16 mouse cellular contexts compared by ENCODE assay signal in the genomic region with DNA sequence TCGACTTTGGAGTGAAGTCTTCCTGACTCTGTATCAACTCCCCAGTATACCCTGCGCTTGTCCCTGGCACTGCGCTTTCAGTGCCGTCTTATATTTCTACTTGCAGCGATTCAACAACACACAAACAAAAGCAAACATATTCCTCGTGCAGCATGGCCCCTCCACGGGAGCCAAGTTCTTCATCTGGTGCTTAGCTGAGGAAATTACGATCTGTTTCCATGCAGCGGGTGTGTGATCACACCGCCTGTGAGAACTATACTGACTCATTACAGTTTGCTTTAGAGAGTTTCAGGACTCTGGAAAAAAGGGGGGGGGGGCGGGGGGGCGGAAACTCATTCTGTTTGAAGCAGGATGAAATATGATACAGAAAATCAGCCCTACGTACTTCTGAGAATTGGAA. TPM values are rescaled to one million over a fixed set of nuclear protein-coding genes. Genes with fewer than 3 reads are reported as not detected.
DNase-seq lines count a peak whose midpoint lies in the region; ATAC-seq and TF ChIP-seq lines count a peak whose summit lies in the region.
"Had no signal": no experiment of that assay in that cellular context is flagged by ENCODE, and none has a peak within 500 bp of the region (broad histone marks: within the 10 kb centered on the region; RNA-seq: fewer than 3 reads in every experiment).

No protein-coding gene starts in this region.

- H3K36me3 ChIP-seq in limb, embryonic 14.5 days (ENCODE audit: control insufficient read depth, insufficient read depth, low read length), result no peaks in the 10 kb centered on the region
- H3K36me3 ChIP-seq in hindbrain, embryonic 16.5 days (ENCODE audit: control insufficient read depth, insufficient read depth, low read length), result no peaks in the 10 kb centered on the region
- H3K36me3 ChIP-seq: hindbrain, embryonic 10.5 days; liver, embryonic 15.5 days had no signal

- peak overlapping the region; percentile 35 for H3K4me3 ChIP-seq in gastrocnemius, adult 2 months
- H3K4me3 ChIP-seq in limb, embryonic 14.5 days (replicated peaks; ENCODE audit: low read length), result no peak overlapping the region
- H3K4me3 ChIP-seq in hindbrain, embryonic 16.5 days (ENCODE audit: low read length), result no peak overlapping the region
- H3K4me3 ChIP-seq: hindbrain, embryonic 10.5 days; liver, embryonic 15.5 days had no signal

- no peak overlapping the region for H3K27ac ChIP-seq in gastrocnemius, adult 2 months
- H3K27ac ChIP-seq in limb, embryonic 14.5 days (replicated peaks; ENCODE audit: low read depth, low read length), result no peak overlapping the region
- no peak overlapping the region for H3K27ac ChIP-seq in hindbrain, embryonic 16.5 days (ENCODE audit: low read depth, low read length)
- H3K27ac ChIP-seq: hindbrain, embryonic 10.5 days; liver, embryonic 15.5 days had no signal

- H3K4me2 ChIP-seq in limb, embryonic 14.5 days (replicated peaks; ENCODE audit: low read depth, low read length, severe bottlenecking), result peak overlapping the region; percentile 9
- H3K4me2 ChIP-seq in hindbrain, embryonic 16.5 days (ENCODE audit: low read length), result no peak overlapping the region
- H3K4me2 ChIP-seq: liver, embryonic 15.5 days had no signal

- no peaks in the 10 kb centered on the region for H3K27me3 ChIP-seq in limb, embryonic 14.5 days (ENCODE audit: control insufficient read depth, insufficient read depth, low read length)
- no peaks in the 10 kb centered on the region for H3K27me3 ChIP-seq in hindbrain, embryonic 16.5 days (replicated peaks; ENCODE audit: control insufficient read depth, insufficient read depth, low read length)
- H3K27me3 ChIP-seq: liver, embryonic 15.5 days had no signal

- peaks cover 8% of the 10 kb centered on the region; the same call in 1 of the 2 replicates for H3K4me1 ChIP-seq in limb, embryonic 14.5 days (ENCODE audit: control insufficient read depth, insufficient read depth, low read length)
- no peaks in the 10 kb centered on the region for H3K4me1 ChIP-seq in hindbrain, embryonic 16.5 days (ENCODE audit: control insufficient read depth, insufficient read depth, low read depth, low read length)
- H3K4me1 ChIP-seq: hindbrain, embryonic 10.5 days; liver, embryonic 15.5 days had no signal

- intact Hi-C loops in gastrocnemius, adult 2 months (cut with DNase I), result no loop called here

- TF ChIP-seq CTCF in gastrocnemius, adult 2 months (IDR thresholded peaks at IDR 0.05), result no peak

- WGBS in limb, embryonic 14.5 days, result 45% methylated on average over 13 of the region's 13 CpGs
- WGBS in hindbrain, embryonic 16.5 days, result 79% methylated on average over 13 of the region's 13 CpGs

- no peaks in the 10 kb centered on the region for H3K9me3 ChIP-seq in limb, embryonic 14.5 days (ENCODE audit: control insufficient read depth, low read length)
- no peaks in the 10 kb centered on the region for H3K9me3 ChIP-seq in hindbrain, embryonic 16.5 days (ENCODE audit: control insufficient read depth, low read length)
- H3K9me3 ChIP-seq: hindbrain, embryonic 10.5 days; liver, embryonic 15.5 days had no signal

- peak; percentile 30; the same call in 1 of the 2 replicates for ATAC-seq in limb, embryonic 14.5 days (ENCODE audit: low FRiP score, low read depth)
- no peak for ATAC-seq in hindbrain, embryonic 16.5 days
- ATAC-seq: intestine, postnatal 0 days had no signal

- no peak overlapping the region for H3K9ac ChIP-seq in limb, embryonic 14.5 days (ENCODE audit: low read depth, low read length, severe bottlenecking)
- no peak overlapping the region for H3K9ac ChIP-seq in hindbrain, embryonic 16.5 days (ENCODE audit: low read depth, low read length)
- H3K9ac ChIP-seq: liver, embryonic 15.5 days had no signal

- TF ChIP-seq POLR2A in limb, embryonic 14.5 days (IDR thresholded peaks at IDR 0.05; ENCODE audit: borderline replicate concordance, extremely low read depth, insufficient read depth, insufficient read length), result no peak

- no peak for DNase-seq in gastrocnemius, adult 2 months
- DNase-seq in gastrocnemius, postnatal 10 days, result no peak
- peak; percentile 72 for DNase-seq in brain, embryonic 18.5 days (ENCODE audit: low read depth, low spot score)
- DNase-seq in frontal cortex, postnatal 10 days (ENCODE audit: low spot score in 2 of 2), result peak; percentile 9 to 14
- DNase-seq in limb, embryonic 14.5 days (ENCODE audit: low spot score), result peak; percentile 18
- no peak for DNase-seq in neural tube, embryonic 10.5 days (ENCODE audit: extremely low spot score, low spot score)
- no peak for DNase-seq in adrenal gland, postnatal 10 days
- DNase-seq: B cell, adult 2 months; thymus, postnatal 36 days had no signal

RNA-seq across cellular contexts. Expression of gene Ccdc54, which starts 18.4 kb away (rescaled TPM):
- total RNA-seq in gastrocnemius, adult 2 months (2021), result not detected
- total RNA-seq in gastrocnemius, postnatal 10 days (2021), result not detected
- not detected in 2 replicates for polyA plus RNA-seq in limb, embryonic 14.5 days (2012; rRNA removed)
- not detected in 2 replicates for polyA plus RNA-seq in limb, embryonic 14.5 days (2014; fragmentation: Nextera tagmentation; extraction: Ambion mirVana)
- polyA plus RNA-seq in hindbrain, embryonic 16.5 days (2015; fragmentation: Nextera tagmentation; extraction: Ambion mirVana), result not detected in 2 replicates
- not detected for total RNA-seq in adrenal gland, postnatal 10 days (2021)
- total RNA-seq: MEL had no signal
- polyA plus RNA-seq: frontal cortex, adult 2 months; hindbrain, embryonic 10.5 days; intestine, postnatal 0 days; large intestine, adult 2 months; liver, embryonic 15.5 days had no signal

Comparison
In these comparisons a context has a peak if more than half of its experiments do, and no peak if none do; other contexts are left out.
1. DNase-seq: peak in brain, embryonic 18.5 days (single experiment), frontal cortex, postnatal 10 days (2 of 2) and limb, embryonic 14.5 days (single experiment); none in gastrocnemius, adult 2 months (single experiment), gastrocnemius, postnatal 10 days (single experiment), neural tube, embryonic 10.5 days (single experiment) and adrenal gland, postnatal 10 days (single experiment).